Mouse (Mus musculus) MEL (cell line): ENCODE data around the gene Nbas.

Experiments used
- BHLHE40 ChIP-seq: IDR thresholded peaks from 2 replicates; pipeline ENCODE4 v1.6.1; 2012; ENCODE audit warnings: low read depth, mild to moderate bottlenecking, inconsistent platforms, low read length, improper control_type of control experiment, borderline replicate concordance
- CTCF ChIP-seq, 3 experiments: IDR thresholded peaks in 2 of 3; conservative IDR thresholded peaks in 1 of 3; 2 replicates each; pipeline ENCODE4 v1.5.1; 2011 to 2012; ENCODE audit warnings: low read length in 3 of 3, low read depth in 2 of 3, mild to moderate bottlenecking in 2 of 3, improper control_type of control experiment in 1 of 3, inconsistent platforms in 1 of 3, mixed read lengths in 1 of 3, moderate library complexity in 1 of 3; ENCODE audit not compliant: control insufficient read depth in 1 of 3, insufficient read depth in 1 of 3, poor library complexity in 1 of 3, severe bottlenecking in 1 of 3
- MAFK ChIP-seq: IDR thresholded peaks from 2 replicates; pipeline ENCODE4 v1.6.1; 2011; ENCODE audit warnings: low read depth, mild to moderate bottlenecking, low read length, improper control_type of control experiment, borderline replicate concordance
- MAZ ChIP-seq: IDR thresholded peaks from 2 replicates; pipeline ENCODE4 v1.6.1; 2012; ENCODE audit warnings: low read depth, mild to moderate bottlenecking, inconsistent platforms, low read length, improper control_type of control experiment
- MEF2A ChIP-seq: IDR thresholded peaks from 2 replicates; pipeline ENCODE4 v1.6.1; 2014; ENCODE audit warnings: low read depth, mild to moderate bottlenecking, inconsistent platforms, low read length, improper control_type of control experiment; ENCODE audit not compliant: poor library complexity, insufficient replicate concordance, severe bottlenecking; ENCODE audit errors: extremely low read depth
- POLR2A ChIP-seq, 2 experiments: IDR thresholded peaks; 2 replicates each; pipeline ENCODE4 v1.6.1; 2011 to 2012; ENCODE audit warnings: low read length in 2 of 2, mild to moderate bottlenecking in 2 of 2, control low read depth in 1 of 2, improper control_type of control experiment in 1 of 2, low read depth in 1 of 2, moderate library complexity in 1 of 2; ENCODE audit not compliant: control insufficient read depth in 1 of 2, insufficient read depth in 1 of 2, poor library complexity in 1 of 2
- TBP ChIP-seq: IDR thresholded peaks from 2 replicates; pipeline ENCODE4 v1.8.0; 2011; ENCODE audit warnings: low read depth, low read length, improper control_type of control experiment
- UBTF ChIP-seq: IDR thresholded peaks from 2 replicates; pipeline ENCODE4 v1.6.1; 2012; ENCODE audit warnings: low read depth, mild to moderate bottlenecking, inconsistent platforms, low read length, improper control_type of control experiment, moderate library complexity, borderline replicate concordance; ENCODE audit not compliant: insufficient read depth
- USF1 ChIP-seq: IDR thresholded peaks from 2 replicates; pipeline ENCODE4 v1.6.1; 2014; ENCODE audit warnings: low read depth, mild to moderate bottlenecking, inconsistent platforms, low read length, improper control_type of control experiment, moderate library complexity
- ZC3H11A ChIP-seq: IDR thresholded peaks from 2 replicates; pipeline ENCODE4 v1.6.1; 2012; ENCODE audit warnings: low read depth, mild to moderate bottlenecking, inconsistent platforms, low read length, improper control_type of control experiment
- ZKSCAN1 ChIP-seq: IDR thresholded peaks from 2 replicates; pipeline ENCODE4 v1.6.1; 2012; ENCODE audit warnings: low read depth, mild to moderate bottlenecking, inconsistent platforms, low read length, improper control_type of control experiment, moderate library complexity
- ZNF384 ChIP-seq: IDR thresholded peaks from 2 replicates; pipeline ENCODE4 v1.6.1; 2012; ENCODE audit warnings: low read depth, mild to moderate bottlenecking, inconsistent platforms, low read length, improper control_type of control experiment

DNA sequence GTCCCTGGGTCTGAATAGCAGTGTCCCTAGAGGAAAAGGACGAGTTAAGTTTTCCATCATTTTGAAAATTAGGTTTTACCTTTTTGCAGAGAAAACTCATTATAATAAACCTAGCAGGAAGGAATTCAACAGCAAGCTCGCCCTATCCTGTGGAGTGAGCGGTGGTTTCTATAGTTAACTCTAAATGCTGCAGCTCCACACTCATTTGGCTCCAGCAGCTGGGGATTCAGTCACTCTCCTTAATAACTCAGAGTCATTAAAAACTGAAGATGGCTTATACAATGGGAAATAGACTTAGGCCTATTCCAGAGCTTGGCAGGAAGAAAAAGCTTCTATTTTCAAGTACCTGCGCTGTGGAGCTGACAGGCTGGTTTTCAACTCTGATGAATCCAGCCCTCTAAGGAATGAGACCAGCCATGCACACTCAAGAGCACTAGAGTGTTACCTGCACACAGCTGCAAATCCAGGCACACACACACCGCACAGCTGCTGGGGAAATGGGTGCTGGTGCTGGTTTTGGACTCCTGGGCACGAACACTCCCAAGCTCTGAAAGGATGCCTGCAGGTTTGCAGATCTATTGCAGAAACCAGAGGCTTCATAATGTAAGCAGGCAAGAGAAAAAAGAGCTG is 316.7 kb downstream of the Nbas start:
- TF ChIP-seq USF1 (no peak), CTCF (IDR thresholded peaks at IDR 0.05 in 2 of 3, conservative IDR thresholded peaks at IDR 0.05 in 1 of 3; ENCODE audit: control insufficient read depth in 1 of 3, insufficient read depth in 1 of 3, low read depth in 2 of 3, low read length in 3 of 3, poor library complexity in 1 of 3, severe bottlenecking in 1 of 3) (no peak), ZC3H11A (no peak), MEF2A (no peak), TBP (no peak), BHLHE40 (no peak), POLR2A (IDR thresholded peaks at IDR 0.05; ENCODE audit: control insufficient read depth in 1 of 2, insufficient read depth in 1 of 2, low read depth in 1 of 2, low read length in 2 of 2, poor library complexity in 1 of 2) (no peak), MAFK (no peak), ZKSCAN1 (no peak), UBTF (no peak), MAZ (no peak), ZNF384 (no peak)
